Mouse (Mus musculus) myocyte (in vitro differentiated cells): ENCODE data around the gene Gjc1.

Experiments used
- CEBPB ChIP-seq: IDR thresholded peaks from 2 replicates; pipeline ENCODE4 v1.6.1; 2011; ENCODE audit warnings: mild to moderate bottlenecking, moderate library complexity; ENCODE audit not compliant: poor library complexity, insufficient read depth, severe bottlenecking
- E2F4 ChIP-seq: IDR thresholded peaks from one replicate; pipeline ENCODE4 v1.6.1; 2011; ENCODE audit warnings: mild to moderate bottlenecking, control low read depth, moderate library complexity; ENCODE audit not compliant: insufficient read depth
- MAX ChIP-seq: IDR thresholded peaks from one replicate; pipeline ENCODE4 v1.6.1; 2011; ENCODE audit warnings: low read depth, mild to moderate bottlenecking, control low read depth
- MYOD1 ChIP-seq, 3 experiments: IDR thresholded peaks; one replicate each; pipeline ENCODE4 v1.6.1; 2011; ENCODE audit warnings: control low read depth in 2 of 3, low read depth in 2 of 3, mild to moderate bottlenecking in 2 of 3, moderate library complexity in 1 of 3; ENCODE audit not compliant: insufficient read length in 2 of 3, control insufficient read depth in 1 of 3
- POLR2A ChIP-seq: IDR thresholded peaks from one replicate; pipeline ENCODE4 v1.6.1; 2011; ENCODE audit warnings: low read depth, mild to moderate bottlenecking, control low read depth, moderate library complexity; ENCODE audit not compliant: insufficient read length
- POLR2AphosphoS2 ChIP-seq: IDR thresholded peaks from one replicate; pipeline ENCODE4 v1.6.1; 2011; ENCODE audit warnings: low read depth, control low read depth; ENCODE audit not compliant: insufficient read length
- REST ChIP-seq: IDR thresholded peaks from one replicate; pipeline ENCODE4 v1.6.1; 2011; ENCODE audit warnings: mild to moderate bottlenecking, control low read depth, moderate library complexity; ENCODE audit not compliant: insufficient read depth, insufficient read length
- TCF3 ChIP-seq: IDR thresholded peaks from one replicate; pipeline ENCODE4 v1.6.1; 2011; ENCODE audit warnings: low read depth, control low read depth; ENCODE audit not compliant: insufficient read length
- USF1 ChIP-seq: IDR thresholded peaks from one replicate; pipeline ENCODE4 v1.6.1; 2011; ENCODE audit warnings: low read depth, mild to moderate bottlenecking, control low read depth, moderate library complexity

- no peak for TF ChIP-seq POLR2A
- no peak for TF ChIP-seq CEBPB
- no peak for TF ChIP-seq USF1
- no peak for TF ChIP-seq MAX
- TF ChIP-seq MYOD1 (IDR thresholded peaks at IDR 0.05; ENCODE audit: control insufficient read depth in 1 of 3, insufficient read length in 2 of 3, low read depth in 2 of 3), result no peak
- no peak for TF ChIP-seq REST
- TF ChIP-seq TCF3, result no peak
- TF ChIP-seq POLR2AphosphoS2, result no peak
- no peak for TF ChIP-seq E2F4
Observed at GRCm38 (mm10) chr11:102818121-102819020, 1.1 kb downstream of the Gjc1 start.
